Mouse (Mus musculus) liver, embryonic 16.5 days (tissue): ENCODE data around the gene Mblac1. TPM values are rescaled to one million over a fixed set of nuclear protein-coding genes. Genes with fewer than 3 reads are reported as not detected.

ENCODE experiments used
- ATAC-seq: fragments of 200-750 bp; cut with Nextera tagmentation; 2 replicates; pipeline ENCODE4 v1.8.0; 2017; ENCODE audit warnings: low read depth, mild to moderate bottlenecking, moderate number of reproducible peaks, moderate library complexity
- H3K27ac ChIP-seq: fragments of 300-500 bp; sonication (generic); 2 replicates; pipeline ENCODE4 v1.5.1; 2014; ENCODE audit warnings: mild to moderate bottlenecking, low read length
- H3K27me3 ChIP-seq: fragments of 300-500 bp; sonication (generic); 2 replicates; pipeline ENCODE4 v1.6.1; 2014; ENCODE audit warnings: low read depth, low read length, mixed read lengths; ENCODE audit not compliant: control insufficient read depth, insufficient read depth
- H3K36me3 ChIP-seq: fragments of 300-500 bp; sonication (generic); 2 replicates; pipeline ENCODE4 v1.6.1; 2014; ENCODE audit warnings: mild to moderate bottlenecking; ENCODE audit not compliant: control insufficient read depth, insufficient read depth
- H3K4me1 ChIP-seq: fragments of 300-500 bp; sonication (generic); 2 replicates; pipeline ENCODE4 v1.6.1; 2014; ENCODE audit warnings: low read depth, low read length, mixed read lengths; ENCODE audit not compliant: control insufficient read depth
- H3K4me2 ChIP-seq: fragments of 300-500 bp; sonication (generic); 2 replicates; pipeline ENCODE4 v1.6.1; 2014; ENCODE audit warnings: low read depth, low read length, mixed read lengths
- H3K4me3 ChIP-seq: fragments of 300-500 bp; sonication (generic); 2 replicates; pipeline ENCODE4 v1.5.1; 2014; ENCODE audit warnings: low read depth, mild to moderate bottlenecking, low read length
- H3K9ac ChIP-seq: fragments of 300-500 bp; sonication (generic); 2 replicates; pipeline ENCODE4 v1.6.1; 2014; ENCODE audit warnings: low read depth, low read length
- H3K9me3 ChIP-seq: fragments of 300-500 bp; sonication (generic); replicated peaks from 2 replicates; pipeline ENCODE4 v1.6.1; 2016; ENCODE audit warnings: low read length; ENCODE audit not compliant: control insufficient read depth
- WGBS: fragments of 180-500 bp; shearing (Covaris S2); extraction: QIAGEN DNeasy Blood & Tissue Kit; methylation state at CpG from one replicate; pipeline ENCODE4 v1.1.7; 2014; ENCODE audit not compliant: insufficient replicate concordance; 5-methylcytosine and 5-hydroxymethylcytosine counted together
- polyA plus RNA-seq: library from polyadenylated mRNA; unstranded; fragments of >200 nt; fragmentation: Nextera tagmentation; extraction: Ambion mirVana; gene quantifications from 2 replicates; pipeline ENCODE4 v1.2.1, GENCODE M21; 2015

Mblac1 gene
- polyA plus RNA-seq, 1 experiment from 2014 or later: 2.2 TPM

DNA sequence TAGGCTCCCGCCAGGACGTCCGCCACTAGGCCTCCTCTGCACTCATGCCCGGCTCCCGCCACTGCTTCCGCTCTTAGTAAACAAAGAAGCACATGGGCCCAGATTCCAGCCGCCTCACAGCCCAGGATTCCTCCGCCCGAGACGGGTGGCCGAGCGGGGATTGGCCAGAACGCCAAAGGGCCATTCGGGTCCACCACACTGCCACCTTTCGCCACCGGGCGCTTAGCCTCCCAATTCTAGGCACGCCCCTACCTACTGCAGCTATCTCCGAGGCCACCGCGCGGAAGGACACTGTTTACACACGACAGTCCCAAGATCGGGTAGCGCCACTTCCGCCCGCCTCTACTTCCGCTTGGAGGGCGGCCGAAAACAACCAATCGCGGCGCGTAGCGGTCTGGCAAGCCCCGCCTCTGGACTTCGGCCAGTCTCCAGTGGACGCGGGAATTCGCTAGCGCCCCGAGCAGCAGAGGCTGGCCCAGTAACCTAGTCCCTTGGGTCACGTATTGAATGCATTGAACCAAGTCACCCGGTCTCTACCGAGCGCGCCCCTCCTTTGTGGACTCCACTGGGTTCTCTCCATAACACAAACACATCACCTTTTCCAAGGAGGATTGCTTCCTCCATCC is 23.1 kb upstream of the Mblac1 start:
- H3K36me3 ChIP-seq: peaks cover 47% of the 10 kb centered on the region

GRCm38 (mm10) chr5:138171695-138172491 is 22.2 kb upstream of the Mblac1 start, which contains the start of the genes Ap4m1 and Mcm7:
Gene Ap4m1 (plus strand): TSS chr5:138172002.
Gene Mcm7 (minus strand): TSS chr5:138172422.
- WGBS: under 1% methylated on average over 54 of the region's 54 CpGs
- H3K36me3 ChIP-seq: peaks cover 43% of the 10 kb centered on the region
- H3K4me1 ChIP-seq: peaks cover 23% of the 10 kb centered on the region
- H3K27ac ChIP-seq: peak within 1 kb of the TSS; percentile 96
- H3K9me3 ChIP-seq: no peaks in the 10 kb centered on the region
- no peaks in the 10 kb centered on the region for H3K27me3 ChIP-seq
- peak within 1 kb of the TSS; percentile 84 for H3K4me2 ChIP-seq
- ATAC-seq: peak; percentile 88
- H3K9ac ChIP-seq: peak within 1 kb of the TSS; percentile 78
- peak within 1 kb of the TSS; percentile 81 for H3K4me3 ChIP-seq

More for the DNA sequence above, 23.1 kb upstream of the Mblac1 start:
- Histone ChIP-seq H3K27ac (peak overlapping the region; percentile 96), H3K4me3 (peak overlapping the region; percentile 81), H3K4me1 (peaks cover 23% of the 10 kb centered on the region), H3K9me3 (no peaks in the 10 kb centered on the region), H3K27me3 (no peaks in the 10 kb centered on the region), H3K4me2 (peak overlapping the region; percentile 84), H3K9ac (peak overlapping the region; percentile 78)
- peak; percentile 86 for ATAC-seq
- under 1% methylated on average over 47 of the region's 47 CpGs for WGBS

GRCm38 (mm10) chr5:138173217-138173616 is 20.9 kb upstream of the Mblac1 start:
- ATAC-seq: no peak
- Histone ChIP-seq H3K9ac (no peak overlapping the region), H3K4me1 (peaks cover 23% of the 10 kb centered on the region), H3K4me3 (no peak overlapping the region), H3K27me3 (no peaks in the 10 kb centered on the region), H3K4me2 (peak overlapping the region; percentile 84; the same call in 1 of the 2 replicates), H3K27ac (no peak overlapping the region), H3K9me3 (no peaks in the 10 kb centered on the region), H3K36me3 (peaks cover 37% of the 10 kb centered on the region)
- WGBS: 61% methylated on average over 3 of the region's 3 CpGs

DNA sequence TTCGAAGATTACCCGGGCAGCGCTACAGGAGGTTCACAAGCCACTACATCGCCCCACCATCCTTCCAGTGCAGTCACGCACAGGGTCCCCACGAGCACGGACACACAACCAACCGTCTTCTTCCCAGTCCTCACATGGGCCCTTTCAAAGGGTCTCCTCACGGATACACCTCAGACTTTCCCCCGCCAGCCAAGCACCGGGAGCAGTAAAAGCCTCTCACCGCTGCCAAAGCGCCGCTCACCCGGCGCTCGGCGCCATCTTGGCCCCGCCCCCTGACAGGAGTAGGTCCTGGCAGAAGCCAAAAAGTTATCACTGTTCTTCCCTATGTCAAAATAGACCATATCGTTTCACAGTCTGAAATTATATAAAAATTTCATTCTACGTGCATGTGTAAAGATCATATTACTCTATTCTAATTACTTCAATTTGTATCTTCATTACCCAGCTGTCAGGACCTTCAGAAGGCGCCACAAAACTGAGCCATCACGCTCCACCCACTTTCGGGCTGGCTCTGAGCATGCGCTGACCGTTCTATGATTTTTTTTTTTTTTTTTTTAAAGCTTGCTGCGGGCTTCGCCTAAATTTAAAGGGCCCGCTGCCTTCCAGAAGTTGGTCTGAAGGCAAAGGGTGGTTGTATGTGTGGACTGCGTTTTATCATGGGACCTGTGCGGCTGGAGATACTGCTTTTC is 7.0 kb upstream of the Mblac1 start, which contains the start of the genes Taf6 and Cnpy4:
Gene Taf6 (minus strand): TSS at position 502 of the 689 bp plus-strand sequence.
Gene Cnpy4 (plus strand): TSS at position 536 of the 689 bp plus-strand sequence.
- Histone ChIP-seq H3K4me3 (peak within 1 kb of the TSS; percentile 86), H3K9ac (peak within 1 kb of the TSS; percentile 89), H3K36me3 (peaks cover 16% of the 10 kb centered on the region; the same call in 1 of the 2 replicates), H3K27me3 (no peaks in the 10 kb centered on the region), H3K4me1 (peaks cover 17% of the 10 kb centered on the region), H3K4me2 (peak within 1 kb of the TSS; percentile 78), H3K27ac (peak within 1 kb of the TSS; percentile 78), H3K9me3 (no peaks in the 10 kb centered on the region)
- WGBS: under 1% methylated on average over 31 of the region's 31 CpGs
- ATAC-seq: peak; percentile 86

DNA sequence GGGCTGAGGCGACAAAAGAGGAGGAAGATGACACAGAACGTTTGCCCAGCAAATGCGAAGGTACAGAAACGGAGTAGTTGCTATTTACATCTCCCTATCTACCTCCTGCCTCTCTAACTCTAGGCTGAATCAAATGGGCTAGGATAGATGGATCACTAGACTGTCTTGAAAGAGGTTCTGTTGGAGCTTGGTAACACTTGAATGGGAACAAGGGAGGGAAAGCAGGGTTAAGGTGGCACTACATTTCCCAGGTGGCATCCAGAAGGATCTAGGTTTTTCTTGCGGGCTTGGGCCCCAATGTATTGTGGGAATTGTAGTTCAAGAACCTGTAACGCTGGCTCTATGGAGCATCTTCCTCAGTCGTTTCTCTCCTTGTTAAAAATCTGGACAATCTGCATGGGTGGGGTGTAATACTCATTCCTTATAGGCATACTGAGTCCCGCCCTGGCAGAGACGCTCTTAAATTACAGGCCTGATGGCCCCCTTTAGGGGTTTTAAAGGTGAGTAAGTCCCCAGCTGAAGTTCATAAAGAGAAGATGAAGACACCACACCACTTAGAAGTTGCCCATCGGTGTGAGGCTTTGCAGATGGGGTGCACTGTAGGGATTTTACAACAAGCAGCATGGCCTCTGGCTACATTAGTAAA is 6.3 kb upstream of the Mblac1 start:
- 0% methylated on average over 10 of the region's 10 CpGs for WGBS
- Histone ChIP-seq H3K9ac (peak overlapping the region; percentile 78), H3K27me3 (no peaks in the 10 kb centered on the region), H3K36me3 (peaks cover 10% of the 10 kb centered on the region; the same call in 1 of the 2 replicates), H3K9me3 (no peaks in the 10 kb centered on the region), H3K4me1 (peaks cover 17% of the 10 kb centered on the region), H3K4me2 (peak overlapping the region; percentile 78), H3K4me3 (peak overlapping the region; percentile 86), H3K27ac (peak overlapping the region; percentile 78)
- ATAC-seq: peak; percentile 86

GRCm38 (mm10) chr5:138194755-138195345 is 736 bp downstream of the Mblac1 start:
- H3K27me3 ChIP-seq: no peaks in the 10 kb centered on the region
- peak overlapping the region; percentile 87 for H3K9ac ChIP-seq
- peak overlapping the region; percentile 57 for H3K27ac ChIP-seq
- peak; percentile 36 for ATAC-seq
- WGBS: under 1% methylated on average over 29 of the region's 29 CpGs
- H3K4me2 ChIP-seq: peak overlapping the region; percentile 99
- H3K4me1 ChIP-seq: peaks cover 15% of the 10 kb centered on the region
- peaks cover 2% of the 10 kb centered on the region; the same call in 1 of the 2 replicates for H3K36me3 ChIP-seq
- H3K4me3 ChIP-seq: peak overlapping the region; percentile 80
- no peaks in the 10 kb centered on the region for H3K9me3 ChIP-seq

DNA sequence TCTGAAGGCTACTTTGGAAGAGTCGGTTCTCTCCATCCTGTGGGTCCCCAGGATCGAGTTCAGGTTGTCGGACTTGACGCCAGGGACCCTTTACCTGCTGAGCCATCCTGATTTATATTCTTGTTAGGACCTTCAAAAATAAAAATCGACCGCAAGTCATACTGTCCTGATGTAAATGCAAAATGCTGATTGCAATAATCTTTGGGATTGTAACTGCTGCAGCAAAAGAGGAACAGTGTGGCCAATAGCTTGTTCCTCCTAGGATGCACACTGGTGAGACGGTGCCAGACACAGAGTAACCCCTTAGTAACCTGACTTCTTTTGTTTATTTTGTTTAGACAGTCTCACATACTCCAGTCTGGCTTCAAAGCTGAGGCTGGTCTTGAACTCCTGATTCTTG is 1.3 kb downstream of the Mblac1 start:
- Histone ChIP-seq H3K27ac (peak overlapping the region; percentile 57; the same call in 1 of the 2 replicates), H3K9ac (peak overlapping the region; percentile 87; the same call in 1 of the 2 replicates)

DNA sequence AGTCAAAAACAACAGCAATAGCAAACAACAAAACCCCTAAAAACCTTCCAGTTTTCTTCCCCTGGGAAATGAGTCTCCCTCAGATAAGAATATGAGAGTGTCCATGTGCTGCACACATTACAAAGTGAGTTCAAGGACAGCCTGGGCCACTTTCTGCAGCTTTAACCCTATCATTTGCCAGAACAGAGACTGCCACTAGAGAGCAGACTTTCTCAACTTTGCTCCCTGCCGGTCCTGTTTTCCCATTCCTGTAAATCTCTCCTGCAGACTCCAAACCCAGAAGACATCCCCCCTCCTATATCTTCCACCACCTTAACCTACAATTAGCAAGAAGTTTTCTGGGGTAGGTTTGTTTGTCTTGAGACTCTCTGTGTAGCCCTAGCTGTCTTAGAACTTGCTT is 5.5 kb downstream of the Mblac1 start:
- Histone ChIP-seq H3K9ac (no peak overlapping the region), H3K36me3 (no peaks in the 10 kb centered on the region), H3K4me1 (peaks cover 8% of the 10 kb centered on the region), H3K9me3 (peaks cover 2% of the 10 kb centered on the region; the same call in 1 of the 2 replicates), H3K4me2 (no peak overlapping the region), H3K27ac (no peak overlapping the region), H3K27me3 (no peaks in the 10 kb centered on the region), H3K4me3 (no peak overlapping the region)
- ATAC-seq: no peak
- WGBS: 24% methylated on average over 1 of the region's 1 CpGs

More for the DNA sequence above, 1.3 kb downstream of the Mblac1 start:
- no peak for ATAC-seq
- Histone ChIP-seq H3K4me1 (peaks cover 15% of the 10 kb centered on the region), H3K27me3 (no peaks in the 10 kb centered on the region), H3K4me2 (peak overlapping the region; percentile 99), H3K9me3 (no peaks in the 10 kb centered on the region), H3K4me3 (peak overlapping the region; percentile 80), H3K36me3 (no peaks in the 10 kb centered on the region)
- 51% methylated on average over 7 of the region's 7 CpGs for WGBS
